Mouse (Mus musculus): ENCODE results near the gene Tex14.

DNA sequence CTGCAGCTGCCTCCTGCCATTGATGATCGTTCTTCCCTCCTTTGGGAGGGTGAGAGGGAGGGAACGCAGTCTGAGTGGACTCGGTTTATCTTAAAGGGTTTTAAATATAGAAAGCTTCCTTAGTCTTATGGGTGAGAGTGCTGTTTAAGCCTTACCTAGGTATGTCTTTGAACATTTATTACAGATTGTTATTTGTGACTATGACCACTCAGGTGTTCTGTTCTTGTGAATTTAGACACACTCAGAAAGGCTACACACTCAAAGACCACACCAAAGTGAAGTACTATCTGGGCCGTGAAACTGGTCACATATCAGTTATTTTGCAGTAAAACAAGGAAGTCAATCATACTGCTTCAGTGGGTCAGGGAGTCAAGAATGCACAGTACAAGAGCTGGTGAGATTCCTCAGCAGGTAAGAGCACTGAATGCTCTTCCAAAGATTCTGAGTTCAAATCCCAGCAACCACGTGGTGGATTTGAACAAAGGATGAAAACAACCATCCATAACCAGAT, 38.6 kb downstream of the Tex14 start:
- TF ChIP-seq CTCF (IDR thresholded peaks at IDR 0.05; ENCODE audit: low read depth) = no peak
- 0 out of 2 replicates have a peak, but pooled peaks have one; percentile 39 for TF ChIP-seq EP300 (IDR thresholded peaks at IDR 0.05; ENCODE audit: low read depth)
